Mouse (Mus musculus) hematopoietic stem cell, adult 5-6 weeks (primary cell): ENCODE results near the gene Hsf3. TPM values are rescaled to one million over a fixed set of nuclear protein-coding genes. Genes with fewer than 3 reads are reported as not detected.
A peak's percentile ranks its signal among the peaks of the same experiment; 100 is the strongest.
"Not testable (repeated sequence)": the region's sequence is repeated elsewhere in the genome, so short reads cannot be mapped to it uniquely, and the experiment has no call there.

Experiments
- ATAC-seq, 2 experiments: fragments of 125-278 bp in 1 of 2; replicated peaks in 1 of 2; 2 replicates each; pipeline ENCODE4 v1.8.0; 2016 to 2017; ENCODE audit warnings: inconsistent platforms in 2 of 2, mild to moderate bottlenecking in 2 of 2, moderate number of reproducible peaks in 2 of 2, low read depth in 1 of 2, moderate TSS enrichment in 1 of 2; ENCODE audit not compliant: low FRiP score in 2 of 2, poor library complexity in 2 of 2, severe bottlenecking in 2 of 2, insufficient read depth in 1 of 2, low TSS enrichment in 1 of 2
- total RNA-seq: library from RNA; stranded (forward); fragments of 172-1452, 232-1000 nt; gene quantifications from 2 replicates; pipeline ENCODE4 v1.2.3, GENCODE M21; 2017

Gene Hsf3
- total RNA-seq, result not detected in 2 replicates

DNA sequence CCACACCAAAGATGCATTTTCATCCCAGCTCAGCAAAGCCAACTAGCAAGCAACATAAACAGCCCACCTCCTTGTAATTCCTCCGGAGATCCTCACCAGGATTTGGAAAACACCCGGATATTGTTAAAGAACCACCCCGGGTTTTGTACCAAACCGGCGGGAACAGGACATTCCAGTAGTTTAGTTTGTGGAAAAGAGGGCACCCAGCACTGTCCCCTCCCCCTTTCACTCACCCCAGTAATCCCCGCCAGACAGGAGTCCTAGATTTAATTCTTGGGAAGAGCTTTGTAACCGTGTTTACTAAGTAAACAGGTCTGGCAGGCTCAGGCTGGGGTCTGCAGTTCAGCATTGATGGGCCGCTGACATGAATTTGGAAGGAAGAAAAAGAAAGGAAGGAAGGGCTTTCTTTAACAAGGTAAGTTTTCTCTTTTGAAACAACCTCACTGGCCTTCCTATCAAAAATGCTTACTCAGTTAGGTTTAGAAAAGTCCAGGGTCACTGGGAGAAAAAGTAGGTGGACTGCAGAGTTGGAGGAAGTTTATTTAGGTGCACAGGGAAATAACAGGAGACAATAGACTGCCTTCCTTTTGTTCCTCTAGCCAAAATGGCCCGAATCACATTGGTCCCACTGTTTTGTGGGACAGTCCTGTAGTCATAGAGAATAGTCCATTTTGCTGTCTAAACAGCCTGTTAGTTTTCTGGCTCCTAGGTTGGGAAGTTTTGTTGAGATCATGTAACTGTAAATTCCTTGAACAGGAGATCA, at the start of gene Hsf3:
Hsf3 (minus strand) TSS at position 94 of the 763 bp plus-strand sequence.
- no peak for ATAC-seq

GRCm38 (mm10) chrX:96501580-96501979, 45.5 kb upstream of the Hsf3 start:
- 0 out of 4 replicates have a peak, but pooled peaks of 1 of the 2 experiments have one; percentile 37 for ATAC-seq

GRCm38 (mm10) chrX:96455149-96455548, 945 bp downstream of the Hsf3 start, which contains the start of gene Heph:
Heph (plus strand) TSS chrX:96455359.
- no peak for ATAC-seq

GRCm38 (mm10) chrX:96419383-96419782, 36.7 kb downstream of the Hsf3 start:
- no peak for ATAC-seq

DNA sequence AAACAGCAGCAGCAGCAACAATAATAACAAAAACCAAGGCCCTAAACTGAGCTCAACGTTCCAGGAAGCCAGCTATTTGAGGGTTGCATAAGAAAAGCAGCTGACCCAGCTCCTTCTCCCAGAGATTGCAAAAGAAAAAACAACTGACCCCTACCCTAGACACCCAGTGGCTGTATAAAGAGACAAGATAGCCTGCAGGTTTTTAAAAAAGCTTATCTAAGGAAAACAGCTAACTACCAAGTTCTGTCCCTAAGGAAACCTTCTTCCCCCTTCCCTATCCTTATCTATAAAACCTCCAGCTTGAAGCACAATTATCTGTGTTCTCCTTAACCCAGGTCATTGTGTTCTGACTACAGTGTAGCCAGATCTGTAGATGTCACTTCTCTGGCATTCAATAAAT, 38.4 kb downstream of the Hsf3 start:
- no peak for ATAC-seq

- no peak for ATAC-seq
Observed at GRCm38 (mm10) chrX:96416970-96417369, 39.1 kb downstream of the Hsf3 start.

DNA sequence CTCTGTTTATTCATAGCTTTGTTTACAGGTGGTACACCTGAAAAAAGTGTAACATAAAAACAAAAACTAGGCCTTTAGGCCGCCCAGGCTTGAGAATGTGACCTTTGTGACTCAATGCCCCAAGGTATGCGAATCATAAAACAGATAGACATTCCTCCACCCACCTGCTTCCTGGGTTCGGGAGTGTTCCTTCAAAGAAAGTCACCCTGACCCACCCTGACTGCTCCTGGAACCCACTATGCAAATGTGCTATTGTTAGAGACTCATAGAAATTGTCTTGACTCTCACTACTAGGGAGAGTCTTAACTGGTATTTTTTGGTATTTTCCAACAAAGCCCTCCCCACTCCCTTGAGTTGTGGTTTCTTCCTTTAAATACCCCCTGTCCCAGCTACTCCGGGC, 40.7 kb downstream of the Hsf3 start:
- not testable (repeated sequence) for ATAC-seq

- no peak for ATAC-seq
Observed at GRCm38 (mm10) chrX:96339108-96339507, 117.0 kb downstream of the Hsf3 start.

GRCm38 (mm10) chrX:96329764-96330163, 126.3 kb downstream of the Hsf3 start:
- peak in 1 of 2 experiments; percentile 73; a peak in 3 of 4 replicates for ATAC-seq

GRCm38 (mm10) chrX:96293338-96293737, 162.8 kb downstream of the Hsf3 start, which contains the start of gene Vsig4:
Vsig4 (minus strand) TSS chrX:96293438.
- no peak for ATAC-seq

GRCm38 (mm10) chrX:96256509-96256908, 199.6 kb downstream of the Hsf3 start:
- no peak for ATAC-seq

Other genes starting within 250 kb of the Hsf3 start
- gene Vsig4, start 162.9 kb downstream of the Hsf3 start, total RNA-seq, result not detected in 2 replicates
- gene Heph, start 935 bp downstream of the Hsf3 start, total RNA-seq, result not detected in 2 replicates